Mouse (Mus musculus) adrenal gland, adult 2 months (tissue): Measurements from ENCODE around the gene Spire2. TPM values are rescaled to one million over a fixed set of nuclear protein-coding genes. Genes with fewer than 3 reads are reported as not detected.
"Not testable (repeated sequence)": the region's sequence is repeated elsewhere in the genome, so short reads cannot be mapped to it uniquely, and the experiment has no call there.

ENCODE experiments used
- DNase-seq: peaks from one replicate; pipeline ENCODE4 v3.0.0; 2021
- polyA plus RNA-seq: library from polyadenylated mRNA; depleted of rRNA; stranded (reverse); fragments of >200 nt; gene quantifications from 2 replicates; pipeline ENCODE4 v1.2.3, GENCODE M21; 2012
- total RNA-seq, 2 experiments: library from RNA; stranded (reverse); gene quantifications; 2 replicates each; pipeline ENCODE4 v1.2.3; 2021

The Spire2 gene
- total and polyA plus RNA-seq, 3 experiments, result 0.93 to 2.6 (median 1.4) TPM

GRCm38 (mm10) chr8:123384883-123385540 lies 52.5 kb downstream of the Spire2 start:
- no peak for DNase-seq

- DNase-seq, result peak; percentile 70
Measured at GRCm38 (mm10) chr8:123387041-123387440, 54.5 kb downstream of the Spire2 start.

GRCm38 (mm10) chr8:123387801-123388200 lies 55.3 kb downstream of the Spire2 start:
- DNase-seq, result peak; percentile 38

GRCm38 (mm10) chr8:123389026-123389425 lies 56.5 kb downstream of the Spire2 start:
- no peak for DNase-seq

- DNase-seq, result no peak
Measured at GRCm38 (mm10) chr8:123398308-123398707, 65.8 kb downstream of the Spire2 start.

- no peak for DNase-seq
Measured at GRCm38 (mm10) chr8:123401936-123402335, 69.4 kb downstream of the Spire2 start.

GRCm38 (mm10) chr8:123402730-123403326 lies 70.3 kb downstream of the Spire2 start:
- no peak for DNase-seq

- no peak for DNase-seq
Measured at GRCm38 (mm10) chr8:123404521-123404920, 72.0 kb downstream of the Spire2 start.

GRCm38 (mm10) chr8:123406786-123407185 lies 74.3 kb downstream of the Spire2 start, which contains the start of gene Mc1r:
Gene Mc1r (plus strand): TSS chr8:123407107.
- DNase-seq, result peak; percentile 66

- no peak for DNase-seq
Measured at GRCm38 (mm10) chr8:123407612-123408011, 75.1 kb downstream of the Spire2 start.

GRCm38 (mm10) chr8:123408586-123409544 lies 76.4 kb downstream of the Spire2 start:
- DNase-seq, result peak; percentile 79

- peak; percentile 71 for DNase-seq
Measured at GRCm38 (mm10) chr8:123410049-123410587, 77.6 kb downstream of the Spire2 start.

GRCm38 (mm10) chr8:123410788-123411187 lies 78.3 kb downstream of the Spire2 start:
- no peak for DNase-seq

GRCm38 (mm10) chr8:123411246-123411645 lies 78.7 kb downstream of the Spire2 start, which contains the start of gene Tubb3:
Gene Tubb3 (plus strand): TSS chr8:123411424.
- DNase-seq, result peak; percentile 73

- no peak for DNase-seq
Measured at GRCm38 (mm10) chr8:123411781-123412327, 79.3 kb downstream of the Spire2 start.

GRCm38 (mm10) chr8:123412560-123413170 lies 80.2 kb downstream of the Spire2 start:
- DNase-seq, result no peak

- DNase-seq, result no peak
Measured at GRCm38 (mm10) chr8:123414255-123414654, 81.7 kb downstream of the Spire2 start.

GRCm38 (mm10) chr8:123414997-123415696 lies 82.6 kb downstream of the Spire2 start:
- DNase-seq, result not testable (repeated sequence)

GRCm38 (mm10) chr8:123415967-123416943 lies 83.7 kb downstream of the Spire2 start:
- DNase-seq, result no peak
